Mouse (Mus musculus): Measurements from ENCODE around the gene Tstd3.

Gene Tstd3

DNA sequence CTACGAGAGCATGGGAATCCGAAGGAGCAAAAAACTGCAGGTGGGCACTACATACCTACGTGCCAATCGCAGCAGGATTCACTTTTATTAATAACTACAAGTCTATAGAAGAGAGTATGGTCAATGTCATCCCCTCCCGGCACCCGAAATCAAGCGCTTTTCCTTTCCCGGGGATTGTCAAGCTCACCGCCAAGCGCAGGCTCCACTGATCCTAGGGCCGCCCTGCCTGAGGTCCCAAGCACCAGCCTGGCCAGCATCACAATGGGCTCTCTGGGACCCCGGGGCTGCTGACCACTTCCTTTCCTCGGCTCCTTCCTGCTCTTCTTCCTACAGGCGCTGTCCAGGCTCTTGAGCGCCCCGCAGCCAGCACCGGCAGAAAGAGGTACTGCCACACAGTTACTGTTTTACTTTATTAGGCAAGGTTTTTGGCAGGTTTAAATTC lies at the start of gene Tstd3, which contains the start of gene Usp45:
Gene Tstd3 (minus strand): TSS at position 350 of the 442 bp plus-strand sequence.
Gene Usp45 (plus strand): TSS at position 294 of the 442 bp plus-strand sequence.
- peak; percentile 51 to 53 for DNase-seq

DNA sequence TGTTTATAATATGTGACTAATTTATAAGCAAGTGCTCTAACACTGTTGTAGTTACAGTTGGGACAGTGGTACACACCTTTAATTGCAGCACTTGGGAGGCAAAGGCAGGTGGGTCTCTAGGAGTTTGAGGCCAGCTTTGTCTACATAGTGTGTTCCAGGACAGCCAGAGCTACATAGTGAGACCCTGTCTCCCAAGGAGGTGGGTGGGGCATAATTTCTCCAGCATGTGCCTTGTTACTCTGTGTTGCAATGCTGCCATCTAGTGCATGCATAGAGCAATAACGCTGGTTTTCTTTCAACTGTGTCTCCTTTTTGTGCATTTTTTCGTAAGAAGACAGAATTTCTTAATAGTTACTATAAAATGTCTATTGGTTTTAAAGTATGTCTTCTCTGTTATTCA lies 47.0 kb upstream of the Tstd3 start:
- DNase-seq, result peak; percentile 8 to 21

DNA sequence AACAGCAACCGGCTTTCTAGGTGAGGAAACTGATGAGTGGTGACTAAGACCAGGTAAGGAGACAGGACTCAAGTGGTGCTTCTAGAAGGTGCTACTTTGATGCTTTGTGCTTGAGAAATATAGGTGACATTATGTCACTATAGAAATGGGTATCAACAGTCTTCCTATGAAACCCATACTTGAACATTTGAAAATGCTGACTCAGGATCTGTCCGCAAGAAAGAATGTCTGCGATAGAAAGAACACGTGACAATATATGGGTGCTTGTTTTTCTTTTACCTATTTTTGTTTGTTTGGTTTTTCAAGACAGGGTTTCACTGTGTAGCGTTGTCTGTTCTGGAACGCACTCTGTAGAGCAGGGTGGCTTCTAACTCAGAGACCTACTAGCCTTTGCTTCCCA lies 45.6 kb upstream of the Tstd3 start:
- DNase-seq, result no peak

DNA sequence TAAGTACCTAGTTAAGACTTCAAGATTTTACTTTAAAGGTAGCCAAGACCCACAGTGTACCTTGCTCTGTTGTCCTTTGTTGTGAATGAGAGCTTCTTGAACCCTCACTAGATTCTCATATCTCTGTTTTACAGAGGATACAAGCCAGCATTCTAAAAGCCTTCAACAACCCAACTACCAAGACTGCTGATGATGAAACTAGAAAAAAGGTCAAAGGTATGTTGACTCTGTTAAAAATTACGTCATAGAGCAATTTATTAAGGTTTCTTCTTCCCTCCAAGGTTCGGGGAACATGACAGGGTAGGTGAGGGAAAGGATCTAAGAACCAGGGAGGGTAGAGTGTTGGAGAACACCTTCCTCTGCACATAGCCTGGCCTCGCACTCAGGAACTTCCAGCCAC lies 43.6 kb upstream of the Tstd3 start:
- DNase-seq, result no peak

DNA sequence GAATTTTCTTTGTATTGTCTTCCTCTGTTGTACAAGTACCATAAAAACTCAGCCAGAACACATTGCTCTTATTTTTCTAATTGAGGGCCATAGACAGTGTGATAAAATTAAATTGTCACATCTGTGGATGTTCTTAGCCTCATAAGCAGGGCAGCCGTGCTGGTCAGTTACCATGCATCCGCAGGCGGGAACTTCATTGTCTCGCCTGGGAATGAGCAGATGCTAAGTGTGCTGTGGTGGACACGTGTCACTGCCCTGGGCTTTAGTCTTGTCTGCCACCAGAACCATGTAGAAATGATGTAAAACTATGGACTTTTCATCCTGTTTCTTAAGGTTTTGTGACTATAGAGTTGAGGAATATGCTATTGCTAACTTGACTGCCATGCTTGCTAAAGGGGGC lies 40.2 kb upstream of the Tstd3 start:
- no peak for DNase-seq

DNA sequence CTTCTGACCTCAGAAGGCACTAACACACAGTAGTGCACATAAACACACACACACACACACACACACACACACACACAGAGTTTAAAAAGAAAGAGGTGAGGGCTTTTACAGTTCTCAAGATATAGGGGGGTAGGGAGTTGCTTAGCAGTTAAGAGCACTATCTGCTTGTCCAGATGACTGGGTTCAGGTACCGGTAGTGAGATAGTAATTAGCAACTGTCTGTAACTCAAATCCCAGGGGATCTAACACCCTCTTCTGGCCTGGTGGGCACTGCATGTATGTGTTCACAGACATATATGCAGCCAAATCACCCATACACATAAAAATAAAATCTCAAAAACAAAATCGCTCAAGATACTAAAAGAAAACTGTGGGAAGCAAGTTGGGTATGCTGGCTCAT lies 34.6 kb upstream of the Tstd3 start:
- no peak for DNase-seq

DNA sequence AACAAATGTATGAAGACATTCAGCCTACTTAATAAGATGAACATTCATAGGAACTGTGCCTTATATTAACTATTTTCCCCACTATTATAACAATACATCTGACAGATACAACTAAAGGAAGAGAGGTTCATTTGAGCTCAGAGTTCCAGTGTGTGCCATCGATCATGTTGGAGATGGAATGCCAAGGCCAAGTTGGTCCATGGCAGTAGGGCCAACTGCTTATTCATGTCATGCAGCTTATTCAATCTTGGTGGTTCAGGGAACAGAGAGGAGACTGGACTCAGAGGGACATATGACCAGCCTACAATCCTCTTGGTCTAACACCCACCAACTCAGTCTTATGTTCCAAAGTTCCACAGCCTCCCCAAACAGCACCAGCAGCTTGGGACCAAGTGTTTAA lies 34.0 kb upstream of the Tstd3 start:
- no peak for DNase-seq

DNA sequence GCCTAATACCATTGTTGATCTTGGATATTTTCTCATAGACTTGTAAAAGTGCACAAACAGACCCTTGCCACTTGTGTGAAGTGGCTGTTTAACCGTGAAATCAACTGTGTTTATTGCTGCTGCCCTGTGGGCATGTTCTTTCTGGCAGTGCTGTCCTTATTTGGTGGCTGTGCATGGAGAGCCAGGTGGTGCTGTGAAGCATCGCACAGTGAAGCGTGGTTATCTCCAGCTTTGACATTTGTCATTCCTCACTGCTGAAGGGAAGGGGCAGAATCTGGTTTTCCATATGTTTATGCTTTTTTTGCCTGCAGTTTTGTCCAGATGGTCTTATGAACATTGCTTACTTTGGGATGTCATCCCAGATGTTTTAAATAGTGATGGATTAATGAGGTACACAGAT lies 26.6 kb upstream of the Tstd3 start:
- DNase-seq, result no peak

DNA sequence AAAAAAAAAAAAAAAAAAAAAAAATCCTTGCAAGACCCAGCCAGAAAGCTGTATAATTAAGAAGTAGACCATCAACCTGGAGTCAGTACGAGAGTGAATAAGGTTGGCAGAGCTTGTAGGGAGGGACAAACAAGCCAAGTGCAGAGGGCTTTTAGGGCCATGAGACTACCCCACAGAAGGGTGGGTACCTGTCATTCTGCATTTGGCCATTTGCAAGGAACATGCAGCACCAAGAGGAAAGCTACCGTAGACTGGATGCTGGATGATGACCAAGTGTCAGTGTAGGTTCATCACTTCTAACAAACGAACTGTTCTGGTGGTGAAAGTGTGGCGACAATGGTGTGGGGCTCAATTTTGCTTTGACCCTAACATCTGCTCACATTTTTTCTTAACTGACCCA lies 22.8 kb upstream of the Tstd3 start:
- no peak for DNase-seq

DNA sequence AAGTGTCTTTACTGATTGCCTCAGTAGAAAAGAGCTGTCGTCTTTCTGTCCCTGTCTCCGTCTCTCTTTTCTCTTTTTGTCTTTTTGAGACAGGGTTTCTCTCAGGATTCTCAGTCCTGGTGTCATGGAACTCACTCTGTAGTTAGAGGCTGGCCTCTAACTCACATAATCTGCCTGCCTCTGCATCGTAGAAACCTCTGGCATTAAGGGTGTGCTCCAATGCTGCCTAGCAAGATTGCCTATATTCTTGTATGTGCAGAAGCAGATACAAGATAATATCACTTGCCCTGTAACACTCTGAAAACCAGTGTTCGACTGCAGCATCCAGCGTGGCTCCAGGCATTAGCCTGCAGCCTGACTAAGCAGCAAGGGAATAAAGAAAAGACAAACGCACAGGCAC lies 21.9 kb upstream of the Tstd3 start:
- DNase-seq, result no peak

DNA sequence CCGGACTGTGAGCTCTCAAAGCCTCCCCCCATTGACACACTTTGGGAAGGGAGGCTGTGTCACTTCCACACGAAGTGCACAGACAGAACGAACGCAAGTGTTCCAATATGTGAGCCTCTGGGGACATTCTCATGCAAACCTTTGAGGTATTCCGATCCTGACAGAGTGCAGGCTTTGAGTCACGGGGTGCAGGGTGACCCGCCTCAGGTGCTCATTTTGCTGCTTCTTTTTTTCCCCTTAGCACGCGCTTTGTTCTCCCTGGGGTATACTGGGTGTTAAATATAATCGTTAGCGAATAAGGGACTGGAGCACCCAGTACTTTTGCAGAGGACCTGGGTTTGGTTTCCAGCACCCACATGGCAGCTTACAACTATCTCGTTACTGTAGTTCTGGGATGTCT lies 19.3 kb upstream of the Tstd3 start:
- DNase-seq, result no peak

DNA sequence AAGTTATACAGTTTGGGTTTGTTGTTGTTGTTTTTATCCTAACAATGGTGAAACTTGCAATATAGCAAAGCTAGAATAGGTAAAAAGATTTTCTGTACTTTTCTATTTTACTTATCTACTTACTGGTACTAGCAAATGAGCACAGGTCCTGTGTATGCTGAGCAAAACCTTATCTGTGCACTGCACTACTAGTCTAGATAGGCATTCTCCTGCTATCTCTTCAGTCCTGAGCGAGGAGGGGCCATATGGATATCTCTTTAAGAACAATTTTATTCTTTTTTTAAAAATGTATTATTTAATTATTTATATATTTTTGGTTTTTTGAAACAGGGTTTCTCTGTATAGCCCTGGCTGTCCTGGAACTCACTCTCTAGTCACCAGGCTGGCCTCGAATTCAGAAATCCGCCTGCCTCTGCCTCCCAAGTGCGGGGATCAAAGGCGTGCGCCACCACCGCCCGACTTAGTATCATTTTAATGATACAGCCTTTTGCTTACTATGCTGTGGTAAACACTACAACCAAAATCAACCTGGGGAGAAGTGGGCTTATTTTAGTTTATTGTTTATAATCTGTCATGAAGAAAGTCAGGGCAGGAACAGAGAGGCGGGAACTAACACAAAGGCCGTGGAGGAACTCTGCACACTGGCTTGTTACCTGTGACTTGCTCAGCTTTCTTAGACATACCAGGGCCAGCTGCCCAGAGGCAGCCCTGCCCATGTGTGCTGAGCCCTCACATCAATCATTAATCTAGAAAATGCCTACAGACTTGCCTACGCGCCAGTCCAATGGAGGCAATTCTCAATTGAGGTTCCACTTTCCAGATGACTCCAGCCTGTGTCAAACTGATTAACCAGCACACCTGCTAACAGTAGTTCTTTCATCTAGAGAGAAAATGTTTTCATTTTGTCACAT lies 14.1 kb upstream of the Tstd3 start:
- no peak for DNase-seq

DNA sequence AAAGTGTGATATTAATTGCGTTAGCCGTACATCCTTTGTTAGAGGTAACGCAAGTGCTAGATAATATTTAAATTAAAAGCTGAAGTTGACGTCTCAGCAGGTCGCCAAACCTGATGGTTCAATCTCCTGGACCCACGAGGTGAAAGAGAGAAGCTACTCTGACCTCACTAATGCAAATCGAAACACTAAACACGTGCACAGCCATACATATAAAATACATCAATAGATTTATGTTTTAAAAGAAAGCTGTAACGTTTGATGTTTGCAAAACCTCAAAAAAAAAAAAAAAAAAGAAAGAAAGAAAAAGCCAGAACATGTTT lies 9.9 kb upstream of the Tstd3 start:
- DNase-seq, result no peak

DNA sequence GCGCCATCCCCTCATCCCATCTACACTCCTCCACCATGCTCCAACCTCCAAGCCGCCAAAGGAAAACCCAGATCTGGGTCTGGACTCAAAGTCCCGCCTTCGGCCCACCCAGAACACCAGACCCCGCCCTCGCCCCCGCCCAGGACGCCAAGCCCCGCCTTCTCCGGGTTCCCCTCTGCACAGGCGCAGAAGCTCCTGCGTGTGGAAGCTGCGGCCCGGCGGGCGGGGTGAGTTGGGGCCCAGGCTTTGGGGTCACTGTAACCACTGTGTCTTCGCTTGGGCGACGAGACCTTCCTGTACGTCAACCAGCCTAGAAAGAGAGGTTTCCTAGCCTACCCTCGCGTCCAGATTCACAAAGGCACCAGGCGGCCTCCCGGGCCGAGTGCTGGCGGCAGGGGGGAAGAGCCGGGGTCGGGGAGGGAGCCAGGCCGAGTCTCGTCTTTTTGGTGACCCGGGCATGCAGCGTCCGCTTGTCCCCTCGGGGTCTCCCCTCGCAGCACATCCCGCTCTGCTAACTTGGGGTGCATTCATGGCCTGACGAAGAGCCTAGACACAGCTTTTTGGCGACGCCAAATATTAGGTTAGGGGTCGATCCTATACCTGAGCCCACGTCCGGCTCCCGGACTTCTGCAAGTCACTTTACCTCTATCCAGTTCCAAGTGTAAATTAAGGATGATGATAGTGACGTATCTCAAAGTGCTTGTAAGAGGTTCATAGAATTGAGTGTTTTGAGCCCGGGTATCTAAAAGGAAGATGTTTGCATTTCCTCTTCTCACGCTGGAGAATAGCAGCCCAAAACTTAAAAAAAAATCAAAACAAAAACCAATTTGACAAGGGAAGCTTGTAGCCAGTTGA lies 9.3 kb upstream of the Tstd3 start:
- DNase-seq, result peak; percentile 80 to 81

DNA sequence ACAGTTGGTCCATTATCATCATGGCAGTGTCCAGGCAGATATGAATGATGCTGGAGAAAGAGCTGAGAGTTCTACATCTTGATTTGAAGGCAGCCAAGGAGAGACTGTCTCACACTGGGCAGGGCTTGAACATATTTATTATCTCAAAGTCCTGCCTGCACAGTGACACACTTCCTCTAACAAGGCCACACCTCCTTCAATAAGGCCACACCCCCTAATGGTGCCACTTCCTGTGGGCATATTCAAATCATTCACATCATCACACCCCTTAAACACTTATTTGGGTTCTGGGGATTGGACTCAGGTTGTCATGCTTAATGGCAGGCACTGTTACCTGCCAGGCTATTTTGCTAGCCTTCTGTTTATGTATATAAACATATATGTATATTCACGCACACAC lies 5.3 kb upstream of the Tstd3 start:
- no peak for DNase-seq

DNA sequence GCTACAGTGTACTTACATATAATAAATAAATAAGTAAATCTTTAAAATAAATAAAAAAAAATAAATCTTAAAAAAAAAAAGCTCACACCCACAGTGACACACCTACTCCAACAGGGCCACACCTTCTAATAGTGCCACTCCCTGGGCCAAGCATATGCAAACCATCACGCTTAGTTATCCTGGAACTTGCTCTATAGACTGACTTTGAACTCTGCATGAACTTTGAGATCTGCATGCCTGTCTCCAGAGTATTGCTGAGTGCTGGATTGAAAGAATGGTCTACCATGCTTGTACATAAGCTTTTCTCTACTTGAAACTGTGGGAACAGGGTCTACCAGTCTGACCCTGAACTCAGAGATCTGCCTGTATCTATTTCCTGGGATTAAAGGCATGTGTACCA lies 4.1 kb upstream of the Tstd3 start:
- no peak for DNase-seq

DNA sequence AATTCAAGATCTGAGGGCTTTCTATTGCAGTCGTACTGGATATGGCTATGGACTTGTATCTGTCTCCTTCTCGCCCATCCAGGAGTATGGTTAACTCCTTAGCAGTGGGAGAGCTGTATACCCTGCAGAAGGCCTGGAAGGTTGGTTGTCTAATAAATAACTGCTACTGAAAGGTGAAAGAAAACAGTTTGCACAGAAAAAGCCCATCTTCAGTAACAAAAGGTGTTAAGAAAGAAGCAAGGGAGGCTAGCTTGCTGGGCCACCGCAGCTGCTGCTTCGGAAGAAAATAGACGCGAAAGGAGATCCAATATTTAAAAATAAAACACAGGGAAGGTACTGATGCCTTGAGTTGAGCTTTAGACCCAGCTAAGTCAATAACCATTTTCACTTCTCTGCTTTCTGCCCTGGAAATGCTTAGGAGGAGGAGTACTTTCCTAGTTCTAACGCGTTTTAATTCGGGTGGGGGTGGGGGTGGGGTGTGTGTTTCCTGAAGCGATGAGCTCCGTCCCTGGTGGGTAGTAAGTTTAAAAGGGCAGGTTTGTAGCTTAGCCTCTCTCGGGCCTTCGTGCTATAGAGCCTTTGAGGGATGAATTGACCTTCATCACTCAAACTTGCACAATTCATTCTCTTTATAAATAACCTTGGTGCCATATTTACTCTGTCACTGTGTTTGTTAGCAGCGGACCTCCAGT lies 695 bp downstream of the Tstd3 start:
- DNase-seq, result no peak

DNA sequence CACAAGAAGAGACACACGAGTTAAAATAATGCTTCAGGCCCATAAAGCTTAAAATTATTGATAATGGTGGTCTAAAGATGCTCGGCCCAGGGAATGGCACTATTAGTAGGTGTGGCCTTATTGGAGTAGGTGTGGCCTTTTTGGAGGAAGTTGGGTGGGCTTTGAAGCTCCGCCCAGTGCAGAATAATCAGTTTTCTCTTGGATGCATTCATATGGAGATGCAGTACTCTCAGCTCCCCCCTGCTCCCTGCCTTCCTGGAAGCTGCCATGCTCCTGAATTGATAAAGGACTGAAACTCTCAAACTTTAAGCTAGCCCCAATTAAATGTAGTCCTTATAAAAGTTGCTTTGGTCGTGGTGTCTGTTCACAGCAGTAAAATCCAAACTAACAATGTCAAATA lies 3.2 kb downstream of the Tstd3 start:
- no peak for DNase-seq

DNA sequence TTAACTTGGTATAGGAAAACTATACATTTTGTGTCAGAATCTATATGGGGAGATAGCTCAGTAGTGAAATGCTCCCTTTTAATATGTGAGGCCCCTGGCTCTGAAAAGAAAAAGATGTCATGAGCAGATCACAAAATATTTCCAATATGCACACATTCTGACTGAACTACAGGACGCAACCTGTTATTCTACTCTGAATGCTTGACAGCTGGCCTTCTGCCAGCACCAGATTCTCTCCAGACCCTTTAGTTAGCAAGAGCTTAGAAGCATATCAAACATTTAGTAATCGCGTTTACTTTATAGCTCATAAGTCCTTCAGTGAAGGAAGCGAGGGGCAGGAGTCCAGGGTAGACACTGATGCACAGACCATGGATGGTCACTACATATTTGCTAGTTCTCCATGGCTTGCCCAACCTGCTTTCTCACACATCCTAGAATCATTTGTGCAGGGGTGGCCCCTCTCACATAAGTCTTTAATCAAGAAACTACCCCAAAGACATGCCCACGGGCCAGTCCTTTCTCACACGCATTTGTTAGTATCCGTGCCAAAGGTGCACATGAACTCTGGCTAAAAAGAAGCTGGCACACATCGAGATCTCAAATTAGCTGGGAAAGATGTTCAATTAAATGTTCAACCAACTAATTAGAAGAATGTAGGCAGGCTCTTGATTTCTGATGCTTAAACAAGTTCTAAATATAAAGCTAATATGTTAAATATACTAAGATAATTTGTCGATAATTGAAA lies 5.4 kb downstream of the Tstd3 start:
- no peak for DNase-seq

DNA sequence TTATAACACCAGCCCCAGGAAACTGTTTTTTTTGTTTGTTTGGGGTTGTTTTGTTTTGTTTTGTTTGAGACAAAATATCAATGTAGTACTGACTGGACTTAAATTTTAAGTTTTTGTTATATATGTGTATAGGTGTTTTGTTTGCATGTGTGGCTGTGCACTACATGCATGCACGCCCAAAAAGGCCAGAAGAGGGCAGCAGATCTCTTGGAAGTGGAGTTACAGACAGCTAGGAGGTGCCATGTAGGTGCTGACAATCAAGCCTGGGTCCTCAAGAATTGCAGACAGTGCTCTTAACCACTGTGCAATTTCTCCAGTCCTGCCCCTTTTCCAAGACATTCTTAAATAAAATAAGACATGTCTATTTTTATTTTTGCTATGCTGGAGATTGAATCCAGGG lies 8.2 kb downstream of the Tstd3 start:
- no peak for DNase-seq

DNA sequence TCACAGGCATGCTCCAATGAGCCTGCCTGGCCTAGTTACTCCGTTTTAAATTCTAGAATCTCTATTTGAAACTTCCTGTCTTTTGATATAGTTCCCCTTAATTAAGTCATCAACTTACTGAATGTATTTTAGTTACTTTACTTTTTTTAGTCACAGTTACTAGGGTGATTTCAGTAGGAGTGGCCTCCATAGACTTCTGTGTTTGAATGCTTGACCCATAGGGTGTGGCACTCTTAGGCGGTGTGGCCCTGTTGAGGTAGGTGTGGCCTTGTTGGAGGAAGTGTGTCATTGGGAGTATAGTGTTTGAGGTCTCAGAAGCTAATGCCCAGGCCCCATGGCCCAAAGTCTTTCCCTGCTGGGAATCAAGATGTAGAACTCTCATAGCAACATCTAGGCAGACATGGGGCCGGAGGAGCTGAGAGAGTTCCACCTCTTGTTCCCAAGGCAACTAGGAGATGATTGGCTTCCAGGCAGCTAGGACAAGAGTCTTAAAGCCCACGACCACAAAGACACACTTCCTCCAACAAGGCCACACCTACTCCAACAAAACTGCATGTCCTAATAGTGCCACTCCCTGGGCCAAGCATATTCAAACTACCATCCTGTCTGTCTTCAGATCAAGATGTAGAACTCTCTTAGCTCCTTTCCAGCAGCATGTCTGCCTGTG lies 11.8 kb downstream of the Tstd3 start:
- DNase-seq, result no peak

DNA sequence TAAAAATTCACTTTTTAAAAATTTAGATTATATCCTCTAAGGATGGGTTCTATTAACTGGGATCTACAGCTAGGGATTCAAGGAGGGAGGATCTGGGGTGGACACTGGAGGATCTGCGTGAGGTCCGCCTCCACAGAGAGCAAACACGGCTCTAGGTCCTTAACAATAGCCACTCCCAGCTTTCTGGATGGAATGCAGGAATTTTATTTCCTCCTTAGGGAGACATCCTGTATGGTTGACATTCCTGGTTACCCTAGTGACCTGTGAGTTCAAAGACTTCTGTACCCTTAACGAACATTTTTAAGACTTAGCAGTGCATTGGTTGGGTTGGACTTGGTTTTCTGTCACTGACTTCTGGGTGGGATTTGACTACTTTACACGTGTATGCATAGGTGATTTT lies 21.3 kb downstream of the Tstd3 start:
- DNase-seq, result no peak

Data from thymus, adult 18-20 months (tissue).